Mouse (Mus musculus): ENCODE measurements around the gene Dmrt3.

GRCm38 (mm10) chr19:25610015-25610410, at the start of gene Dmrt3:
- TF ChIP-seq CTCF (IDR thresholded peaks at IDR 0.05; ENCODE audit: low read depth, low read length) (no peak), POLR2A (IDR thresholded peaks at IDR 0.05; ENCODE audit: insufficient read depth, low read length) (no peak), EP300 (IDR thresholded peaks at IDR 0.05; ENCODE audit: insufficient read depth, low read depth, low read length) (no peak)
